Mouse (Mus musculus) midbrain, embryonic 14.5 days (tissue): Measurements from ENCODE around the gene Ighmbp2. TPM values are rescaled to one million over a fixed set of nuclear protein-coding genes. Genes with fewer than 3 reads are reported as not detected.
A peak's percentile ranks its signal among the peaks of the same experiment; 100 is the strongest.

Source experiments
- ATAC-seq: fragments of 200-750 bp; cut with Nextera tagmentation; 2 replicates; pipeline ENCODE4 v1.8.0; 2017; ENCODE audit warnings: moderate number of reproducible peaks, moderate library complexity; ENCODE audit not compliant: low FRiP score, low TSS enrichment
- DNase-seq: peaks from one replicate; pipeline ENCODE4 v3.0.0-alpha.2; 2015
- H3K27ac ChIP-seq: fragments of 300-500 bp; sonication (generic); replicated peaks from 2 replicates; pipeline ENCODE4 v1.5.1; 2014; ENCODE audit warnings: mild to moderate bottlenecking, low read depth, low read length, moderate library complexity
- H3K27me3 ChIP-seq: fragments of 300-500 bp; sonication (generic); 2 replicates; pipeline ENCODE4 v1.6.1; 2014; ENCODE audit warnings: low read length, control low read depth, mixed read lengths; ENCODE audit not compliant: control insufficient read depth, insufficient read depth
- H3K36me3 ChIP-seq: fragments of 300-500 bp; sonication (generic); 2 replicates; pipeline ENCODE4 v1.6.1; 2014; ENCODE audit warnings: low read length, control low read depth; ENCODE audit not compliant: control insufficient read depth, insufficient read depth
- H3K4me1 ChIP-seq: fragments of 300-500 bp; sonication (generic); 2 replicates; pipeline ENCODE4 v1.6.1; 2014; ENCODE audit warnings: mild to moderate bottlenecking, antibody characterized with exemption, low read length, control low read depth; ENCODE audit not compliant: control insufficient read depth, insufficient read depth
- H3K4me2 ChIP-seq: fragments of 300-500 bp; sonication (generic); 2 replicates; pipeline ENCODE4 v1.6.1; 2014; ENCODE audit warnings: mild to moderate bottlenecking, low read length, moderate library complexity
- H3K4me3 ChIP-seq: fragments of 300-500 bp; sonication (generic); replicated peaks from 2 replicates; pipeline ENCODE4 v1.5.1; 2014; ENCODE audit warnings: low read depth, low read length
- H3K9ac ChIP-seq: fragments of 300-500 bp; sonication (generic); replicated peaks from 2 replicates; pipeline ENCODE4 v1.6.1; 2014; ENCODE audit warnings: mild to moderate bottlenecking, low read length, moderate library complexity
- H3K9me3 ChIP-seq: fragments of 300-500 bp; sonication (generic); 2 replicates; pipeline ENCODE4 v1.6.1; 2016; ENCODE audit warnings: low read length, control low read depth, mixed read lengths; ENCODE audit not compliant: control insufficient read depth
- WGBS: fragments of 180-500 bp; shearing (Covaris S2); extraction: QIAGEN DNeasy Blood & Tissue Kit; methylation state at CpG from one replicate; pipeline ENCODE4 v1.1.7; 2014; 5-methylcytosine and 5-hydroxymethylcytosine counted together
- polyA plus RNA-seq: library from polyadenylated mRNA; unstranded; fragments of >200 nt; fragmentation: Nextera tagmentation; extraction: Ambion mirVana; gene quantifications from 2 replicates; pipeline ENCODE4 v1.2.1, GENCODE M21; 2014

Gene Ighmbp2
- polyA plus RNA-seq, 1 experiment from 2014 or later, result 9.9 TPM

- ATAC-seq, result no peak
- Histone ChIP-seq H3K27me3 (peaks cover 31% of the 10 kb centered on the region), H3K27ac (no peak within 1 kb of the TSS)
Observed at GRCm38 (mm10) chr19:3322261-3322969, 39.6 kb upstream of the Ighmbp2 start, which contains the start of gene Cpt1a. Cpt1a (plus strand) TSS chr19:3322334.

GRCm38 (mm10) chr19:3321617-3322016 is 38.8 kb upstream of the Ighmbp2 start:
- Histone ChIP-seq H3K4me3 (no peak overlapping the region), H3K4me2 (peak overlapping the region; percentile 85; the same call in 1 of the 2 replicates), H3K36me3 (no peaks in the 10 kb centered on the region), H3K9me3 (no peaks in the 10 kb centered on the region), H3K27me3 (peaks cover 31% of the 10 kb centered on the region), H3K4me1 (peaks cover 27% of the 10 kb centered on the region), H3K9ac (no peak overlapping the region), H3K27ac (no peak overlapping the region)
- no peak for ATAC-seq
- 7% methylated on average over 11 of the region's 11 CpGs for WGBS
- DNase-seq, result peak; percentile 26

More at GRCm38 (mm10) chr19:3322261-3322969, 39.6 kb upstream of the Ighmbp2 start, which contains the start of gene Cpt1a:
- Histone ChIP-seq H3K9ac (peak within 1 kb of the TSS; percentile 50; the same call in 1 of the 2 replicates), H3K4me3 (peak within 1 kb of the TSS; percentile 50), H3K9me3 (no peaks in the 10 kb centered on the region), H3K36me3 (no peaks in the 10 kb centered on the region), H3K4me2 (peak within 1 kb of the TSS; percentile 85), H3K4me1 (peaks cover 27% of the 10 kb centered on the region)
- peak; percentile 31 for DNase-seq
- 6% methylated on average over 26 of the region's 26 CpGs for WGBS

- WGBS, result 81% methylated on average over 3 of the region's 3 CpGs
- H3K4me1 ChIP-seq, result peaks cover 20% of the 10 kb centered on the region
- H3K27ac ChIP-seq, result no peak overlapping the region
- no peaks in the 10 kb centered on the region for H3K36me3 ChIP-seq
- H3K4me3 ChIP-seq, result no peak overlapping the region
- H3K27me3 ChIP-seq, result peaks cover 31% of the 10 kb centered on the region
- ATAC-seq, result no peak
- no peak overlapping the region for H3K4me2 ChIP-seq
- DNase-seq, result no peak
- H3K9me3 ChIP-seq, result no peaks in the 10 kb centered on the region
- H3K9ac ChIP-seq, result no peak overlapping the region
Observed at GRCm38 (mm10) chr19:3320801-3321200, 38.0 kb upstream of the Ighmbp2 start.

GRCm38 (mm10) chr19:3320086-3320485 is 37.3 kb upstream of the Ighmbp2 start:
- H3K9me3 ChIP-seq, result no peaks in the 10 kb centered on the region
- ATAC-seq (no peak), DNase-seq (no peak)
- WGBS, result 81% methylated on average over 7 of the region's 7 CpGs
- H3K4me2 ChIP-seq, result no peak overlapping the region
- peaks cover 31% of the 10 kb centered on the region for H3K27me3 ChIP-seq
- H3K4me3 ChIP-seq, result no peak overlapping the region
- H3K9ac ChIP-seq, result no peak overlapping the region
- no peak overlapping the region for H3K27ac ChIP-seq
- H3K36me3 ChIP-seq, result no peaks in the 10 kb centered on the region
- peaks cover 16% of the 10 kb centered on the region for H3K4me1 ChIP-seq

GRCm38 (mm10) chr19:3319341-3319740 is 36.5 kb upstream of the Ighmbp2 start:
- Histone ChIP-seq H3K27me3 (peaks cover 26% of the 10 kb centered on the region), H3K4me3 (no peak overlapping the region), H3K4me1 (peaks cover 13% of the 10 kb centered on the region), H3K27ac (no peak overlapping the region), H3K36me3 (no peaks in the 10 kb centered on the region), H3K9me3 (no peaks in the 10 kb centered on the region), H3K9ac (no peak overlapping the region), H3K4me2 (no peak overlapping the region)
- 93% methylated on average over 2 of the region's 2 CpGs for WGBS
- DNase-seq, result no peak
- no peak for ATAC-seq

- Histone ChIP-seq H3K4me3 (no peak overlapping the region), H3K4me2 (no peak overlapping the region), H3K9me3 (no peaks in the 10 kb centered on the region), H3K36me3 (no peaks in the 10 kb centered on the region), H3K27me3 (no peaks in the 10 kb centered on the region), H3K9ac (no peak overlapping the region), H3K4me1 (no peaks in the 10 kb centered on the region), H3K27ac (no peak overlapping the region)
- DNase-seq (no peak), ATAC-seq (no peak)
- 52% methylated on average over 16 of the region's 16 CpGs for WGBS
Observed at GRCm38 (mm10) chr19:3307175-3307949, 24.5 kb upstream of the Ighmbp2 start.

- Histone ChIP-seq H3K36me3 (no peaks in the 10 kb centered on the region), H3K9ac (no peak overlapping the region), H3K9me3 (no peaks in the 10 kb centered on the region), H3K4me3 (no peak overlapping the region), H3K27me3 (no peaks in the 10 kb centered on the region), H3K4me2 (no peak overlapping the region), H3K4me1 (no peaks in the 10 kb centered on the region), H3K27ac (no peak overlapping the region)
- no peak for DNase-seq
- ATAC-seq, result no peak
- WGBS, result 59% methylated on average over 4 of the region's 4 CpGs
Observed at GRCm38 (mm10) chr19:3304017-3304416, 21.2 kb upstream of the Ighmbp2 start.

- H3K36me3 ChIP-seq, result peaks cover 7% of the 10 kb centered on the region; the same call in 1 of the 2 replicates
- no peak for ATAC-seq
- H3K27ac ChIP-seq, result no peak overlapping the region
- H3K4me3 ChIP-seq, result no peak overlapping the region
- H3K9me3 ChIP-seq, result no peaks in the 10 kb centered on the region
- DNase-seq, result no peak
- no peaks in the 10 kb centered on the region for H3K4me1 ChIP-seq
- 90% methylated on average over 7 of the region's 7 CpGs for WGBS
- no peak overlapping the region for H3K9ac ChIP-seq
- no peaks in the 10 kb centered on the region for H3K27me3 ChIP-seq
- no peak overlapping the region for H3K4me2 ChIP-seq
Observed at GRCm38 (mm10) chr19:3297775-3298174, 15.0 kb upstream of the Ighmbp2 start.
